Mouse (Mus musculus): ENCODE measurements around the gene Spata22.
"Not testable (repeated sequence)": the region's sequence is repeated elsewhere in the genome, so short reads cannot be mapped to it uniquely, and the experiment has no call there.

The Spata22 gene

DNA sequence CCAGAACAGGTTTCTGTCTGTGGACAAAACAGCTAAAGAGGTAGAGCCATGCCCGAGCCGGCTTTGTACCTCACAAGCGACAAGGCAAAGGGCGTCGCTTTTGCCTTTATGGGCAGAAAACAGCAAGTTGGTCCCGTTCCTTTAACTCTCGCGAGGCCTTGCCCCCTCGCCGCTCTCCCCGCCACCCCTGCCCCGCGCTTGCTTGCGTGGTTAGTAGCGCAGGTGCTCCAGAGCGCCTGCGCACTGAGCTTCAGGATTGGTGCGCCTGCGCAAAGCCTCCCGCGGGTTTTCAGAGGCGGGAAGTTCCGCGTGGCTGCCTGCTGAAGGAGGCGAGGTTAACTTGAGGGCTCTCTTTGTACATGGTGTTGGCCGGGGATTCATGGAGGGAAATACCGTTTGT, at the start of gene Spata22, which contains the start of the genes Aspa and Gm49340:
TSS of gene Spata22 (plus strand) at position 300 of the 400 bp plus-strand sequence.
TSS of gene Aspa (minus strand) at position 155 of the 400 bp plus-strand sequence.
TSS of gene Gm49340 (plus strand) at position 300 of the 400 bp plus-strand sequence.
- DNase-seq: no peak

DNA sequence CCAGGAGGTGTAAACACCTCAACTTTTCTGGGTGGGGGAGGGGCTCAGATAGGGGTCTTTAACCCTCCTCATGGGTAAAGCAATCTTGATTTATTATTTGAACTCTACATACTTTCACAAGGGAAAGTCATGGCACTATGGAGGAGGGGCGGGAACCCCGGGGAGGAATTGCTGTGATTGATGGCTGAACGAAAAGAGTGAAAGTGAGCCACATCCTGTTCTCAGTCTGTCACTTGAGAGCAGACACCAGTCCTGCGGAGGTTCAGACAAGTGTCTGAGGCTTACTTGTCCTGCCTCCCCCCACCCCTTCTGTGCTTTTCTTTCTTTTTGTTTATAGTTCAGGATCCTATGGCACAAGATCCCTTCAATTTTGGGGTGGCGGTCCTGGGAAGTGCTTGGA, 48.8 kb upstream of the Spata22 start:
- DNase-seq: no peak

DNA sequence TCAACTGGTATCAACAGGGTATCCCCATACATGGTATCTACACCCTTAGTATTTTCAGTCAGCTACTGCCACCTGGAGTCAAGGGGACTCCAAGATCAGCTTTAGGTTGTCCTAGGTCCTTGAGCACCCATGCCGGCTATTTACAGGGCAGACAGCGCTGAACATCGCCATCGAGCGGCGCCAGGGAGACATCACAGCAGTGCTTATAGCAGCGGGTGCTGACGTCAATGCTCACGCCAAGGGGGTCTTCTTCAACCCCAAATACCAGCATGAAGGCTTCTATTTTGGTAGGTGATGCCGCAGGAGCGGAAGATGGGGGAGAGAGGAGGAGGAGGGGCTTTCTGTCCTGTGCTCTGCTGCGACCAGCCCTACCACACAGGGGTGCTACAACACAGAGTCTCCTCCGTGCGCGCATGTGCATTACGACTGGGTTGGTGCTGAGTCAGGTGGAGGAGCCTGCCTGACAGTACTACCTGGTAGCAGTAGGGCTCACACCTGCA, 48.0 kb upstream of the Spata22 start:
- peak; percentile 41 for DNase-seq

DNA sequence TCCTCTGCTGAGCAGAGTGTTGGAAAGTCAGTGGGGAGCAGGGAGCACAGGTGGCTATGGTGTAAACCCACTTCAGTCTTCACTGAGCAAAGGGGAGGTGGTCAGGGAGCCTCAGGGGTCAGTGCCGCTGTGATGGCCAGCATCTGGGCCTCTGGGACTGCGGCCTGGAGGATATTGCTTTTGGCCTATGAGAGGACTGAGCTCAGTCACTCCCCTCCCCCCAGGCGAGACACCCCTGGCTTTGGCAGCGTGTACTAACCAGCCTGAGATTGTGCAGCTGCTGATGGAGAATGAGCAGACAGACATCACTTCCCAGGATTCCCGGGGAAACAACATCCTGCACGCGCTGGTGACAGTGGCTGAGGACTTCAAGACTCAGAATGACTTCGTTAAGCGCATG, 46.2 kb upstream of the Spata22 start:
- peak; percentile 12 for DNase-seq

DNA sequence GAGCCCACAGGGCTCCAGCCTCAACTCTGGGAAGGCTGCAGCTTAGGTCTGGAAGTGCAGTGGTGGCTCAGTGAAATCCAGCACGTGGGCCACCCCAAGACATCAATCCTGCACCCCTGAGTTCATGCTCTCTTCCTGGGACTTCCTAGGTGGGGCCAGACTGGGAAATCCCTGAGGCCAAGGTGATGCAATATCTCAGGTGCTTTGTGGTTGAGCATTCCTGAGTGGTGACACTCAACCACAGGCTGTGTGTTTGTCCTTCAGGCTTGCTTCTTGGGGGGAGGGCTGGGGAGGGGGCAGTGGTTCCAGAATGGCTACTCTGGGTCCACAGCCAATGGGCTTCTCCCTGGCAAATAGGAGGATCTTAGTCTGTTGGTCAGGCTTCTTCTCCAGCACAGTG, 45.6 kb upstream of the Spata22 start:
- DNase-seq: no peak

DNA sequence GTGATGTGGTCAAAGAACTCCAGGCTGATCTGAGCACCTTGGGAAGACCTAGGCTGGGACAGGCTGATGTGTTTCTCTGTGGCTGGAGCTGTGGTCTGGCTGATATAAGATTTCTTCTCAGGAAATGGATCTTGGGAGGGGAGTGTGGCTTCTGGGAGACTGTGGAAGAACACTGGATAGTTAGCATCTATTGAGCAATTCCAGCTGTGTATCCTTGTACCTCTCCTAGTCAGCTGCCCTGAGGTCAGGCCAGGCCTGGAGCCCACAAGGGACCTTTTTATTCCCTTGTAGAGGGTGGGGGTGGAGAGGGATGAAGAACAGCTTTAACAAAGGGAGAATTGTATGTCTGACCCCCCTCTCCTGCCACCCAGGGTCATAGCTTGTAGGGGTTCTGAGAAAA, 45.2 kb upstream of the Spata22 start:
- no peak for DNase-seq

DNA sequence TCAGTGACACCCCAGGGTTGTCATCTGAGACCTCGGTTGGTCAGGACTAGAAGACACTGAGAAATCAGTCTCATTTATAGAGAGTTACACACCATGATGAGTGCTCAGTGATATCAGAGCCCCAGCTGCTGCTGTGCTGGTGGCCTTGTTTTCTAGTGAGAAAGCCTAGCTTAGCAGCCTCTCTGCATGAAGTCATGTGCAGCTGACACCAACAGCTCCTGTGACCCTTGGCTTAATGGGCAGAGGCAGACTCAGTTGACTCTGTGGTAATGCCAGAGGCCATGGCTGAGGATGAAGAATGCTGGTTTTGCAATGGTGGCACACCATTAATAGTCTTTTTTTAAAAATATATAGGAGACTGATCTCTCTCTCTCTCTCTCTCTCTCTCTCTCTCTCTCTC, 39.9 kb upstream of the Spata22 start:
- DNase-seq: no peak

DNA sequence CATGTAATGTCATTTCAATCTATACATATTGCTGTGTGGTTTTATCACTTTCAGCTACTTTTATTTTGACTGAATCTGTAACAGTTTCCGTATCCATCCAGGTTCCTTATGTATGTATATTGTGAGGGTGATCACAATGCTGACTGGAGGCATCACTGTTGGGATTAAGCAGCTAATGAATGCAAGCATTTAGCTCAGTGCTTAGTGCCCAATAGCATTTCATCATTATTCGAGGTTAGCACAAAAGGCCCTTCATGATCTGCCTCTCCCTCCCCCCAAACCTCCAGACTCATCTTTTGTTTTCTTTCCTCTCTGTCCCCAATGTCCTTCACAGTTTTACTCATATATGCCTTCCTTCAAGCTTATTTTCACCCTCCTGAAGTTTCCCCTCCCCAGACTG, 26.4 kb upstream of the Spata22 start:
- no peak for DNase-seq

DNA sequence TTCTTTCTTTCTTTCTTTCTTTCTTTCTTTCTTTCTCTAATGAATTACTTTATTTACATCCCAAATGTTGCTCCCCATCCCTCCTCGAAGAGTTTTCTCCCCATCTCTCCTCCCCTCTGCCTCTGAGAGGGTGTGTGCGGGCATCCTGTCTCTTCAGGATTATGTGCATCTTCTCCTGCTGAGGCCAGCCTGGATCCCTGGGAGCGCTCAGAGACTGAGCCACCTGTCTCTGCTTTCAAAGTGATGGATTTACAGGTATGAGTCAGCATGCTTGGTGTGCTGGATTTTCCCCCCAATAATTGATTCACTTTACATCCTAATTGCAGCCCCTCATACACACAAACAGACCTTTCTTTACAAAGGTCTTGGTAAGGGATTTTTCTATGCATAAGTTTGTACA, 13.6 kb upstream of the Spata22 start:
- no peak for DNase-seq

DNA sequence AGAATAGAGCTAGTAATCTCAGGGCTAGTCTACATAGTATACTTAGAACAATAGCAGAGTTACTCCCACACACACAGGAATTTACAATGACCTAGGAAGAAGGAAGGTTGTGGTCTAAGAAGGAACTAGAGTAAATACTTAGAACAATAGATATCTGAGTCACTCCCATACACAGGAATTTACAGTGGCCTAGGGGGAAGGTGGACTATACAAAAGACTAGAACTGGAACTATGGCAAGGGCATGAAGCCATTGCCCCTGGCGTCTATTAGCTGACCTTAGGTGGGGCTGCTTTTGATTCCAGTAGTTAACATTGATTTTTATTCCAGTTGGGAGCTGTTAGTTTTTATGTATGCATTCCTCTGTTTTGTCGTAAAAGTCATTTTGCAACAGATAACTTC, 11.0 kb upstream of the Spata22 start:
- DNase-seq: not testable (repeated sequence)

DNA sequence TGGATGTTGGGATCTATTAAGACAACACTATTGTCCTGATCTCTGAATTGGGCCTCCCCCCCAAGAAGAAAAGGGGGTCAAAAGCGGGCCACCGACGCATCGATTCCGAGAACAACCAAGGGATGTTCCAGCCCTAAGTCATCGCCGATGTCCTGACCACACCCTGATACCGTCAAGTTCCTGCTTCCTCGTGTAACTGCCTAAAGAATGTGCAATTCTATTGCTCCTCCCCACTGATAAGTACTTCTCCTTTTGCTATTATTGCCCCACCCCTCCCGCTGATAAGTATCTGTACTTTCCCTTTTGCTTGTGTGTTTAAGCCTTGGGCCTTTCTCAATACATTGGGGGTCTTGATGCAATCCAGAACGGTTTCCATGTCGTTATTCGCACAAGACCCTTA, 8.5 kb upstream of the Spata22 start:
- not testable (repeated sequence) for DNase-seq

DNA sequence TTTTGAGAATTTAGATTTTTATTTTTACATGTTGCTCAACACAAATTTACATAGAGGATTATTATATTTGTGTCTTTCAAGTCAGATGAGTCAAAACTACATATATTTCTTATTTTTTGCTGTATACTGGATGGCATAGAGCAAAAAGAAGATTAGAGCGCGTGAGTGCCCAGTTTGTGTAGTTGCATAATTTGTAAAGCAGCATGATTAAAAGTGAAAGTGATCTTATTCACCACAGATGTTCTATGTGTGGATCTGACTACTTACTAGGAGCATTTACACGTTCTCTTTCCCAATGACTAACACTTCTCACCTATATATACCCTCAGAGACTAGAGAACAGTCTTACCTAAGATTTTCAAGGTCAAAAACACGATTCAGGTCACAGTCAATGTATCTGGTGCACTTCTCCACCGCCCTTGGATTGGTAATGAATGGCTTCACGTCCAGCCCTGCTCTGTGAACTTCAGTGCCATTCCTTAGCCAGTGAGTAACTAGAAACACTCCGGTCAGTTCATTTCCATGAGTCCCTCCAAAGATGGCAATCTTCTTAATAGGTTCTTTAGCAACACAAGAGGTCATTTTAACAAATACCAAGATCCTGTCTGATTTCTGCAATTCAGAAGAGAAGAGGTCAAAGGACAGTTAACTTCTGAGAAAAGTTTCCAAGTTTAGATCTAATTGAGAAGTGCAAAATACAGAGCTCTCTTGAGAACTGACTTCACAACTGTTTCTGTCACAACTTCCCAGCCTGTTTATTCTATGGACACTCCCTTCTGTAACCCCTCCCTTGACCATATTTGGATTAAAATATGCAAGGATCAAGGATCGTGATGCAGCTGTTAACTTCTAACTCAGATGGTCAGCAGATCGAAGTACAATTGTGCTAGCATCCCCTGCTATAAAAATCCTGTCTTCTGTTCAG, 5.4 kb upstream of the Spata22 start:
- no peak for DNase-seq

DNA sequence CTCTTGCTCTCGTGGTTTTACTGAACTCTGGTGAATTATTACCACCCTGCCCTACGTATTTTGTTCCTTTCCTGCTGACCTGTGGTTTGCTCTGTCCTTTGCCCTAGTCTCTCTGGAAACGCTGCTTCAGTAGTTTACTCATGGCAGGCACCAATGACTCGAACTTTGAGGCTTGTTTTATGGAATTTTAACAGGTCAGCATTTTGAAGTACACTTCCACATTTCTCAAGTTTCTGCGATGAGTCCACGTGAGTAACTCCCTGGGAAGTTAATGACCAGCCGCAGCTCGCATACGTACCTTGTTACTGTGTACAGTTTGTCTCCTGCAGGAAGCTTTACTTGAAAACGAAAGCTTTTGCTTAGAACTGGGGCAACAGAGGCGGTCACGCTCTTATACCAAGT, 3.1 kb upstream of the Spata22 start:
- DNase-seq: no peak

DNA sequence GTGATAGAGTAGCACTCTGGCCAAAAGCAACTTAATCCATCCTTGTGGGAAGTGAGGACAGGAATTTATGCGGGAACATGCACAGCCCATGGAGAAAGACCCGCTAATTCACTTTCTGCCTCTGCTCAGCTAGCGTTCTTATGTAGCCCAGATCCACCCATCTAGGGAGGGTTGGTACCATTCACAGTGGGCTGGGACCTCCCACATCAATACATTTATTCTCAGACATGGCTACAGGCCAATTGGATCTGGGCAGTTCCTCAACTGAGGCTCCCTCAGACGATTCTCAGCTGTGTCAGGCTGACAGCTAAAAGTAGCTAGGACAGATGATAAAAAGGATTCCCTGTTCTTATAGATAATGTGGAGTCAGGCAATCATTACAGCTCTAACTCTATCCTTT, 2.2 kb upstream of the Spata22 start:
- no peak for DNase-seq

DNA sequence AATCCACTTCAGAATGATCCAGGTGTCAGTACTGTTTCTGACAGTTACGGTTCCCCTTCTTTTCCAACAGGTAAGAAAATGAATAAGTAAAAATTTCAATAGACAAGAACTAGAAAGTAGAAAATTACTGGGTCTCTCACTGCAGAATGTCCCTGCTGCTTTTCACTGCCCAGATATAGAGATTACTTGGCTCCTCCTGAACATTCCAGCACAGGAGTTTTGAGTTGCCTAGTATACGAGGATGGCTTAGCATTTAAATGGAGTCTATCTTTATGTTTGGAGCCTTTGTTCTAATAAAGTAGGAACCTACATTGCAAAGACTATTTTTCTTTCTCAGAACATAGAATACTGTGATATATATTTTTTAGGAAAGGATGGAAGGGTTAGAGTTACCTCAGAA, 3.8 kb downstream of the Spata22 start:
- DNase-seq: no peak

DNA sequence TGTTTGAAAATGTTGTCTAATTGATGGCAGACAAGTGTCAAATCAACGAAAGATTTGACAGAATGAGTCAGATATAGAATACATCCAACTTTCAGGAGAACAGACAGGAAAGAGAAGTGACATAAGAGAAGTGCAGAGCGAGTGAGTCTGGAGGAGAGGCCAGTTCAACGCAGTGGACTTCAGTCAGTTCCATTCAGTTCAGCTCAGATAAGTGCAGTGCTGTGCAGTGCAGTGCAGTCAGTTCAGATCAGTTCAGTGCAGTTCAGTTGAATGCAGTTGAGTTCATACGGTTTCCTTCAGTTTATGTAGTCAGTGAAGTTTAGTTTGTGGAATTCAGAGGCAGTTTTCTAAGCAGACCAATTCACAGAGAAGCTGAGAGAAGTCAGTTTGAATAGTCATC, 7.4 kb downstream of the Spata22 start:
- no peak for DNase-seq

DNA sequence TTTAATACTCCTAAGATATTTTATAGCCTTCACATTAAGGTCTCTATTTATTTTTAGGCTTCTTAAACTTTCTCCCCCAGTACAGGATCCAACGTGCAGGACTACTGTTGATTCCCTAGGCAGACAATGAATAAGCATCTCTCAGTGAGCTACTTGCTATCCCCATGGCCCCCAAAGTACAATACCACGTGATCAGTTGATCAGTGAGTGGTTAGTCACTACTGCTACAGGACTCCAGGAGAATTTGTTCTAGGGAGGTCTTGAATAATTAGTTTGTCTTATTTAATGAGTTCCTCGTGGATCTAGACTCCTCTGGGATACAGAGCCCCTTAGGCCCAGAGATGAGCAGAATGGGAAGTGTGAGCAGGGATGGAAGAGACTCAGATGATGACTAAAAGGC, 20.9 kb downstream of the Spata22 start, which contains the start of gene Olfr20:
TSS of gene Olfr20 (plus strand) at position 301 of the 400 bp plus-strand sequence.
- DNase-seq: no peak

DNA sequence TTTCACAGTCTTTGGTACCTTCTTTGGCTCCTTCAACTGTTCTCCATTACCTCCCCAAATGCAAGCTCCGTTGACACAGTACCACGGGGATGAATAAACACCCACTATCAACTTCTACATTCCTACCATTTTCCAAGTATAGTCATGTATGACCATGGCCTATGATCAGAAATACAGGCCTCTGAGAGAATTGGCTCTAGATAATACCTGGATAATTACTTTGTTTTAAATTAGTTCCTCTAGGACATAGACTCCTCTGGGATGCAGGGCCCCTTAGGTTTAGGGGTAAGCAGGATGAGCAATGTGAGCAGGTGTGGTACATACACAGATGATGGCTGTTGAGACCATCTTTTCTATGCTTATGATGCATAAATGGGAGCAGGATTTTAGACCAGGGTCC, 41.4 kb downstream of the Spata22 start, which contains the start of gene Olfr376:
TSS of gene Olfr376 (plus strand) at position 301 of the 400 bp plus-strand sequence.
- no peak for DNase-seq

DNA sequence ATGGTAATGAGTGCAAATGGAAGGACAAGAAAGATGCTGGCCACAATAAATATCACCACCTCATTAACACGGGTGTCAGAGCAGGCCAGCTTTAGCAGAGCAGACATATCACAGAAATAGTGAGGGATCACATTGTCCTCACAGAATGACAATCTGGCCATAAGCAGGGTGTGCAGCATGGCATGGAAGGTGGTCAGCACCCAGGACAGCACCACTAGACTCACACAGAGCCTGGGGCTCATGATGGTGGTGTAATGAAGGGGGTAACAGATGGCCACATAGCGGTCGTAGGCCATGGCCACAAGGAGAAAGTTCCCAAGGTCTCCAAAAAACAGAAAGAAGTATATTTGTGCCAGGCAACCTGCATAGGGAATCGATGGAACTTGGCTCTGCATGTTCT, 65.8 kb downstream of the Spata22 start:
- no peak for DNase-seq
